Mouse (Mus musculus) thymus, adult 2 months (tissue): ENCODE results near the gene Zfp710. TPM values are rescaled to one million over a fixed set of nuclear protein-coding genes. Genes with fewer than 3 reads are reported as not detected.

Source experiments
- DNase-seq: peaks from one replicate; pipeline ENCODE4 v3.0.0; 2021
- H3K27ac ChIP-seq: fragments of 200-500 bp; 2 replicates; pipeline ENCODE4 v1.5.1; 2012; ENCODE audit warnings: low read length, control low read depth; ENCODE audit not compliant: control insufficient read depth, insufficient read depth
- H3K27me3 ChIP-seq: fragments of 200-500 bp; 2 replicates; pipeline ENCODE4 v1.6.1; 2012; ENCODE audit warnings: mild to moderate bottlenecking, low read length, moderate library complexity, mixed read lengths; ENCODE audit not compliant: control insufficient read depth, insufficient read depth
- H3K36me3 ChIP-seq: fragments of 200-500 bp; 2 replicates; pipeline ENCODE4 v1.6.1; 2012; ENCODE audit warnings: mild to moderate bottlenecking, low read length, moderate library complexity; ENCODE audit not compliant: control insufficient read depth, insufficient read depth
- H3K4me1 ChIP-seq: fragments of 200-500 bp; replicated peaks from 2 replicates; pipeline ENCODE4 v1.6.1; 2012; ENCODE audit warnings: low read length; ENCODE audit not compliant: control insufficient read depth, insufficient read depth
- H3K4me3 ChIP-seq: fragments of 200-500 bp; 2 replicates; pipeline ENCODE4 v1.5.1; 2012; ENCODE audit warnings: mild to moderate bottlenecking, low read length, control low read depth, moderate library complexity; ENCODE audit not compliant: control insufficient read depth, insufficient read depth
- CTCF ChIP-seq: fragments of 200-500 bp; IDR thresholded peaks from 2 replicates; pipeline ENCODE4 v1.5.1; 2012; ENCODE audit warnings: mild to moderate bottlenecking, control low read depth, low read length, moderate library complexity, borderline replicate concordance; ENCODE audit not compliant: control insufficient read depth, poor library complexity, insufficient read depth; ENCODE audit errors: extremely low read depth
- POLR2A ChIP-seq: fragments of 200-500 bp; IDR thresholded peaks from 2 replicates; pipeline ENCODE4 v1.6.1; 2012; ENCODE audit warnings: mild to moderate bottlenecking, low read length, control low read depth, moderate library complexity; ENCODE audit not compliant: control insufficient read depth, poor library complexity, insufficient read depth; ENCODE audit errors: extremely low read depth
- WGBS: fragments of 180-500 bp; shearing (Covaris S2); methylation state at CpG from one replicate; pipeline ENCODE4 v1.1.7; 2018; 5-methylcytosine and 5-hydroxymethylcytosine counted together
- polyA plus RNA-seq: library from polyadenylated mRNA; depleted of rRNA; stranded (reverse); fragments of >200 nt; gene quantifications from 2 replicates; pipeline ENCODE4 v1.2.3, GENCODE M21; 2012

Gene Zfp710
- polyA plus RNA-seq, 1 experiment, result 62.1 TPM

GRCm38 (mm10) chr7:80068341-80068740 lies 43.7 kb downstream of the Zfp710 start:
- Histone ChIP-seq H3K36me3 (no peaks in the 10 kb centered on the region), H3K27me3 (no peaks in the 10 kb centered on the region), H3K4me3 (no peak overlapping the region), H3K27ac (no peak overlapping the region), H3K4me1 (peaks cover 37% of the 10 kb centered on the region)
- 92% methylated on average over 5 of the region's 7 CpGs for WGBS
- no peak for TF ChIP-seq CTCF
- no peak for TF ChIP-seq POLR2A
- no peak for DNase-seq

GRCm38 (mm10) chr7:80069615-80070327 lies 45.2 kb downstream of the Zfp710 start:
- Histone ChIP-seq H3K4me1 (peaks cover 40% of the 10 kb centered on the region), H3K27ac (no peak overlapping the region), H3K36me3 (no peaks in the 10 kb centered on the region), H3K4me3 (no peak overlapping the region), H3K27me3 (no peaks in the 10 kb centered on the region)
- TF ChIP-seq CTCF (no peak), POLR2A (no peak)
- DNase-seq, result no peak
- 36% methylated on average over 13 of the region's 13 CpGs for WGBS

GRCm38 (mm10) chr7:80071209-80071608 lies 46.6 kb downstream of the Zfp710 start:
- no peak overlapping the region for H3K27ac ChIP-seq
- H3K27me3 ChIP-seq, result no peaks in the 10 kb centered on the region
- H3K4me3 ChIP-seq, result no peak overlapping the region
- H3K36me3 ChIP-seq, result no peaks in the 10 kb centered on the region
- peaks cover 53% of the 10 kb centered on the region for H3K4me1 ChIP-seq
- WGBS, result 93% methylated on average over 9 of the region's 9 CpGs
- TF ChIP-seq POLR2A (no peak), CTCF (no peak)
- no peak for DNase-seq

GRCm38 (mm10) chr7:80072297-80072696 lies 47.7 kb downstream of the Zfp710 start:
- no peak overlapping the region for H3K4me3 ChIP-seq
- DNase-seq, result no peak
- no peaks in the 10 kb centered on the region for H3K27me3 ChIP-seq
- no peak overlapping the region for H3K27ac ChIP-seq
- WGBS, result 95% methylated on average over 6 of the region's 6 CpGs
- no peaks in the 10 kb centered on the region for H3K36me3 ChIP-seq
- peaks cover 55% of the 10 kb centered on the region for H3K4me1 ChIP-seq
- TF ChIP-seq POLR2A, result no peak
- TF ChIP-seq CTCF, result no peak

GRCm38 (mm10) chr7:80073506-80073905 lies 48.9 kb downstream of the Zfp710 start:
- Histone ChIP-seq H3K4me1 (peaks cover 56% of the 10 kb centered on the region), H3K36me3 (no peaks in the 10 kb centered on the region), H3K27me3 (no peaks in the 10 kb centered on the region), H3K27ac (no peak overlapping the region), H3K4me3 (no peak overlapping the region)
- DNase-seq, result no peak
- 89% methylated on average over 8 of the region's 8 CpGs for WGBS
- TF ChIP-seq POLR2A, result no peak
- no peak for TF ChIP-seq CTCF

- WGBS, result 14% methylated on average over 5 of the region's 5 CpGs
- Histone ChIP-seq H3K27me3 (no peaks in the 10 kb centered on the region), H3K4me1 (peaks cover 50% of the 10 kb centered on the region), H3K27ac (peak overlapping the region; percentile 13; the same call in 1 of the 2 replicates), H3K36me3 (no peaks in the 10 kb centered on the region), H3K4me3 (no peak overlapping the region)
- no peak for DNase-seq
- TF ChIP-seq POLR2A (no peak), CTCF (no peak)
Measured at GRCm38 (mm10) chr7:80074921-80075441, 50.4 kb downstream of the Zfp710 start.
